Mouse (Mus musculus) hindbrain, embryonic 14.5 days (tissue): ENCODE measurements at regions not wholly inside any gene's neighbourhood (a gene's known extent, or its start where the extent isn't known, plus 50 kb on each side); places are given as distances from the start of the nearest gene placed in this dataset.
A peak's percentile ranks its signal among the peaks of the same experiment; 100 is the strongest.

Source experiments
- ATAC-seq: fragments of 200-750 bp; cut with Nextera tagmentation; 2 replicates; pipeline ENCODE4 v1.8.0; 2017; ENCODE audit warnings: moderate number of reproducible peaks, mild to moderate bottlenecking, moderate TSS enrichment, moderate library complexity; ENCODE audit not compliant: low FRiP score
- DNase-seq: peaks from one replicate; pipeline ENCODE4 v3.0.0-alpha.2; 2015; ENCODE audit warnings: low spot score
- H3K27ac ChIP-seq: fragments of 300-500 bp; sonication (generic); 2 replicates; pipeline ENCODE4 v1.5.1; 2014; ENCODE audit warnings: mild to moderate bottlenecking, moderate library complexity
- H3K27me3 ChIP-seq: fragments of 300-500 bp; sonication (generic); 2 replicates; pipeline ENCODE4 v1.6.1; 2014; ENCODE audit warnings: mild to moderate bottlenecking, low read length, mixed read lengths; ENCODE audit not compliant: control insufficient read depth, insufficient read depth
- H3K36me3 ChIP-seq: fragments of 300-500 bp; sonication (generic); replicated peaks from 2 replicates; pipeline ENCODE4 v1.6.1; 2014; ENCODE audit not compliant: control insufficient read depth, insufficient read depth
- H3K4me1 ChIP-seq: fragments of 300-500 bp; sonication (generic); replicated peaks from 2 replicates; pipeline ENCODE4 v1.6.1; 2014; ENCODE audit warnings: antibody characterized with exemption, low read length, mixed read lengths; ENCODE audit not compliant: control insufficient read depth, insufficient read depth
- H3K4me2 ChIP-seq: fragments of 300-500 bp; sonication (generic); replicated peaks from 2 replicates; pipeline ENCODE4 v1.6.1; 2014; ENCODE audit warnings: mild to moderate bottlenecking, moderate library complexity
- H3K4me3 ChIP-seq: fragments of 300-500 bp; sonication (generic); replicated peaks from 2 replicates; pipeline ENCODE4 v1.5.1; 2014; ENCODE audit warnings: mild to moderate bottlenecking, low read length
- H3K9ac ChIP-seq: fragments of 300-500 bp; sonication (generic); 2 replicates; pipeline ENCODE4 v1.6.1; 2014
- H3K9me3 ChIP-seq: fragments of 300-500 bp; sonication (generic); 2 replicates; pipeline ENCODE4 v1.6.1; 2016; ENCODE audit warnings: low read length; ENCODE audit not compliant: control insufficient read depth
- WGBS: fragments of 180-500 bp; shearing (Covaris S2); extraction: QIAGEN DNeasy Blood & Tissue Kit; methylation state at CpG from one replicate; pipeline ENCODE4 v1.1.7; 2014; 5-methylcytosine and 5-hydroxymethylcytosine counted together

DNA sequence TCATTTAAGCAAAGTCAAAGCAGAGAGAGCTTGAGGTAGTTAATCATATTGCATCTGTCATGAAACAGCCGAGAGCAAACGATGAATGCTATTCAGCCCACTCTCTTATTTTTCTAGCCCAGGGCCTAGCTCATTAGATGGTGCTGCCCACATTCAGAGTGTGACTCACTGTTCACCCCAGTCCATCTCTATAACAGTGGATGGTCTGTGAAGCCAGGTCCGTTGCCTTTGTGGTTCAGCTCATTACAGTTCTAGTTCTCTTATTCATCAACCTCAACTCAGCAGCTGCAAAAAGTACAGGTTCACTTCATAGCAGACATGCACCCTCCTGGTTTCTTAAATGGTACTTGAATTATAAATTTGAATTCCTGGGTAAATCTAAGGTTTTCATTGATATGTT, 551.2 kb downstream of the Ets1 start:
- no peak for ATAC-seq
- Histone ChIP-seq H3K9me3 (no peaks in the 10 kb centered on the region), H3K27me3 (no peaks in the 10 kb centered on the region), H3K9ac (no peak overlapping the region), H3K4me3 (no peak overlapping the region), H3K36me3 (no peaks in the 10 kb centered on the region), H3K4me1 (no peaks in the 10 kb centered on the region), H3K4me2 (no peak overlapping the region), H3K27ac (no peak overlapping the region)
- WGBS = 90% methylated on average over 3 of the region's 3 CpGs
- no peak for DNase-seq

GRCm38 (mm10) chr9:33209083-33209482, 573.1 kb downstream of the Ets1 start:
- DNase-seq = no peak

DNA sequence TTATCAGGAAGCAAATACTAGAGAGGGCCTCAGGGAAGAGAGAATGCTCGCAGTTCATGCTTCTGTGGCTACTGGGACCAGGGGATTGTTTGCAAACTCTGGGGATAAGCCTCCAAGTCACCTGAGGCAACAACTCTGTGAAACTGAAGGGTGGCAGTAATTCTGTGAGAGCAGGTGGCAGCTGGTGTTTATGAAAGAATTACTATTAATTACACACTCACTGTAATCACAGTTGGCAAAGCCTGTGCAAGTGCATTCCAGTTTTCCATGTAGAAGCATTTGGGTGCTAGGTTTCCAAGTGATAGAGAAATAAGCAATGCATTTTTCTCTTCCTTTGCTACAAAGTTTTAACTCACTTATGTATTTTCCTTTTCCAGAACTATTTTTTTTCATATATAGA, 578.5 kb downstream of the Ets1 start:
- DNase-seq (no peak), ATAC-seq (no peak)

More at GRCm38 (mm10) chr9:33209083-33209482, 573.1 kb downstream of the Ets1 start:
- ATAC-seq = no peak
- no peak overlapping the region for H3K27ac ChIP-seq
- 86% methylated on average over 2 of the region's 2 CpGs for WGBS
- no peaks in the 10 kb centered on the region for H3K9me3 ChIP-seq
- H3K4me1 ChIP-seq = no peaks in the 10 kb centered on the region
- H3K36me3 ChIP-seq = no peaks in the 10 kb centered on the region
- no peak overlapping the region for H3K4me3 ChIP-seq
- no peak overlapping the region for H3K4me2 ChIP-seq
- no peaks in the 10 kb centered on the region for H3K27me3 ChIP-seq
- no peak overlapping the region for H3K9ac ChIP-seq

DNA sequence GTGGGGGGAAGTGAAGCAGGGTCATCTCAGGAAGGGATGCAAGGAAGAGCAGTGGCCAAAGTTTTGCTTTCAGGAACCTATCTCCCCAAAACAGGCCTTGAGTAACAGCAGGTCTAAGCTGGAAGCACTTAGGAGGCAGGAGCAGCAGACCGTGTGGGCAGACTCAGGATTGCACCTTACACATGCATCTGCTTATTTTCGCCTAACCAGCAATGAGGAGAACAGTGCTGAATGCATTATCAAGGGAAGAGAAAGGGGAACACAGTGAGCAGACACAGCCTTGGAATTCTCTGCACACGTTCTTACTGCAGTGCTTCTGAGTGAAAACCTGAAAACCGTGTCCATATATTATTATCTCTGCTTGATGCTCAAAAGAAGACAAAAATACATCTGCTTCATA, 585.0 kb downstream of the Ets1 start:
- Histone ChIP-seq H3K4me2 (no peak overlapping the region), H3K27me3 (no peaks in the 10 kb centered on the region), H3K9ac (no peak overlapping the region), H3K9me3 (0 out of 2 replicates have a peak, but pooled peaks cover 5% of the 10 kb centered on the region), H3K4me1 (no peaks in the 10 kb centered on the region; the same call in 1 of the 2 replicates), H3K36me3 (no peaks in the 10 kb centered on the region), H3K27ac (no peak overlapping the region), H3K4me3 (no peak overlapping the region)
- no peak for ATAC-seq
- DNase-seq = no peak
- 85% methylated on average over 4 of the region's 4 CpGs for WGBS

More for the DNA sequence above, 578.5 kb downstream of the Ets1 start:
- Histone ChIP-seq H3K27me3 (no peaks in the 10 kb centered on the region), H3K27ac (no peak overlapping the region), H3K4me3 (no peak overlapping the region), H3K4me1 (no peaks in the 10 kb centered on the region), H3K36me3 (no peaks in the 10 kb centered on the region), H3K4me2 (no peak overlapping the region), H3K9ac (no peak overlapping the region), H3K9me3 (0 out of 2 replicates have a peak, but pooled peaks cover 5% of the 10 kb centered on the region)
- 63% methylated on average over 1 of the region's 1 CpGs for WGBS

DNA sequence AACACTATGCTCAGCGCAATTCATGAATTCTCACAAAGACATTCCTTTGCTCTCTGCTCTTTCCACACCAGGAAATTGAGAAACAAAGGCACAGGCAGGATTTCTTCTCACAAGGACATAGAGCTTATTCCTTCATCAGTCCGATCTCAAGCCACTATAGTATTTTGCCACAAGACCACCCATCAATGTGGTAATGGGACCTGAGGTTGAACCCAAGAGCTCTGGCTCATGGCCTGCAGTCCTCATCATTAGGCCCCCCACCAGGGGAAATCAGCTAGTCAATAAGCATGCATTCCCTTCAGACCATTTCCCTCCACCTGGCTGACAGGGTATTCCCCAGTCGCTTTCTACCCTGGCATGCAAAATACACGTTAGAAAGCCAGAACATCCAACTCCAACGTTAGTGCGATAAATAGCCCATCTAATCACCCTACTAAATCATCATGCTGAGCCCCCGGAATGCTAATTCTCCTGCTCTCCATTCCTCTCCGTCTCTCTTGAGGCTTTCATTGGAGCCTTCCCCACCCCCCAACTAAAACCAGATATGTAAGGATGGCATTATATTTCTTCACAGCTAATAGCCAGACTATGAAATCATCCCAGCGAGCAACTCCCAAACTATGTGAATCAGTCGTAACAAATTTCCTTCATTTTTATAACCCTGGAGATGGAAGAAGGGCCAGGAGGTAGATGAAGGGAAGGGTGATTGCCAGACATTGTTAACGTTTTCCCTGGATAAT, 586.2 kb downstream of the Ets1 start:
- no peak for ATAC-seq
- H3K9me3 ChIP-seq = no peaks in the 10 kb centered on the region
- H3K4me1 ChIP-seq = no peaks in the 10 kb centered on the region; the same call in 1 of the 2 replicates
- H3K27ac ChIP-seq = no peak overlapping the region
- no peak overlapping the region for H3K4me3 ChIP-seq
- WGBS = 69% methylated on average over 11 of the region's 11 CpGs
- H3K27me3 ChIP-seq = no peaks in the 10 kb centered on the region
- no peak overlapping the region for H3K4me2 ChIP-seq
- H3K9ac ChIP-seq = no peak overlapping the region
- DNase-seq = no peak
- H3K36me3 ChIP-seq = no peaks in the 10 kb centered on the region

- no peak overlapping the region; the same call in 1 of the 2 replicates for H3K4me2 ChIP-seq
- H3K9me3 ChIP-seq = no peaks in the 10 kb centered on the region
- DNase-seq (no peak), ATAC-seq (peak; percentile 53; the same call in 1 of the 2 replicates)
- no peak overlapping the region for H3K4me3 ChIP-seq
- H3K27ac ChIP-seq = no peak overlapping the region
- H3K9ac ChIP-seq = no peak overlapping the region
- no peaks in the 10 kb centered on the region for H3K27me3 ChIP-seq
- no peaks in the 10 kb centered on the region for H3K36me3 ChIP-seq
- H3K4me1 ChIP-seq = 0 out of 2 replicates have a peak, but pooled peaks cover 6% of the 10 kb centered on the region
- 9% methylated on average over 9 of the region's 9 CpGs for WGBS
Measured at GRCm38 (mm10) chr9:33233699-33234131, 597.7 kb downstream of the Ets1 start.

- no peak for ATAC-seq
- no peak overlapping the region for H3K4me3 ChIP-seq
- H3K4me2 ChIP-seq = no peak overlapping the region
- 0 out of 2 replicates have a peak, but pooled peaks cover 6% of the 10 kb centered on the region for H3K4me1 ChIP-seq
- no peak overlapping the region for H3K9ac ChIP-seq
- H3K27me3 ChIP-seq = no peaks in the 10 kb centered on the region
- no peak overlapping the region for H3K27ac ChIP-seq
- no peaks in the 10 kb centered on the region for H3K36me3 ChIP-seq
- no peak for DNase-seq
- 90% methylated on average over 2 of the region's 2 CpGs for WGBS
- H3K9me3 ChIP-seq = no peaks in the 10 kb centered on the region
Measured at GRCm38 (mm10) chr9:33238190-33238589, 602.2 kb downstream of the Ets1 start.

DNA sequence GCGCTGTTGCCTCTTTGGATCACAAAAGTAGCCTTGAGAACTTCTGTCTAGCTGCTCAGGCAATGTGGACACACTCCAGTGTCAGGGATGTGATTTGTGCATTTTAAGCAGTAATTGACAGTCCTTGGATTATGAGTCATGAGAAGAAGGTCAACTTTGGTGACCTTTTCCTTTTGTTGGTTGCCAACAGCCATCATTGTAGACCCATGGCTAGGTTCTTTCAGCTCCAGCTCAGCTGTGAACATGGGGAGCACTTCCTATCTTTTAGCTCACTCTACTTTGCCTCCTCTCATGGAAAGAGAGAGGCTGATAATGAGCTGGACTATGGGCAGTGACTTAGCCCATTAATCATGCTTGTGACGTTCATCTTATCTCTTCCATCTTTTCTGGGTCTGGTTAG, 602.8 kb downstream of the Ets1 start:
- no peak for DNase-seq
- no peak overlapping the region for H3K9ac ChIP-seq
- 80% methylated on average over 2 of the region's 2 CpGs for WGBS
- no peak for ATAC-seq
- H3K4me3 ChIP-seq = no peak overlapping the region
- no peaks in the 10 kb centered on the region for H3K27me3 ChIP-seq
- 0 out of 2 replicates have a peak, but pooled peaks cover 4% of the 10 kb centered on the region for H3K4me1 ChIP-seq
- no peak overlapping the region for H3K27ac ChIP-seq
- H3K36me3 ChIP-seq = no peaks in the 10 kb centered on the region
- H3K4me2 ChIP-seq = no peak overlapping the region
- no peaks in the 10 kb centered on the region for H3K9me3 ChIP-seq

GRCm38 (mm10) chr9:33240506-33240905, 604.5 kb downstream of the Ets1 start:
- Histone ChIP-seq H3K36me3 (no peaks in the 10 kb centered on the region), H3K9me3 (no peaks in the 10 kb centered on the region), H3K9ac (no peak overlapping the region), H3K27ac (no peak overlapping the region), H3K27me3 (no peaks in the 10 kb centered on the region), H3K4me2 (no peak overlapping the region), H3K4me3 (no peak overlapping the region), H3K4me1 (no peaks in the 10 kb centered on the region)
- no peak for DNase-seq
- 19% methylated on average over 1 of the region's 1 CpGs for WGBS
- ATAC-seq = no peak
